Mouse (Mus musculus): ENCODE measurements around the gene Crct1. TPM values are rescaled to one million over a fixed set of nuclear protein-coding genes. Genes with fewer than 3 reads are reported as not detected.
A peak's percentile ranks its signal among the peaks of the same experiment; 100 is the strongest.

Gene Crct1
- total RNA-seq (2021), result not detected
- polyA plus RNA-seq (2012; rRNA removed), result not detected in 2 replicates
- long read RNA-seq, result 0 reads

DNA sequence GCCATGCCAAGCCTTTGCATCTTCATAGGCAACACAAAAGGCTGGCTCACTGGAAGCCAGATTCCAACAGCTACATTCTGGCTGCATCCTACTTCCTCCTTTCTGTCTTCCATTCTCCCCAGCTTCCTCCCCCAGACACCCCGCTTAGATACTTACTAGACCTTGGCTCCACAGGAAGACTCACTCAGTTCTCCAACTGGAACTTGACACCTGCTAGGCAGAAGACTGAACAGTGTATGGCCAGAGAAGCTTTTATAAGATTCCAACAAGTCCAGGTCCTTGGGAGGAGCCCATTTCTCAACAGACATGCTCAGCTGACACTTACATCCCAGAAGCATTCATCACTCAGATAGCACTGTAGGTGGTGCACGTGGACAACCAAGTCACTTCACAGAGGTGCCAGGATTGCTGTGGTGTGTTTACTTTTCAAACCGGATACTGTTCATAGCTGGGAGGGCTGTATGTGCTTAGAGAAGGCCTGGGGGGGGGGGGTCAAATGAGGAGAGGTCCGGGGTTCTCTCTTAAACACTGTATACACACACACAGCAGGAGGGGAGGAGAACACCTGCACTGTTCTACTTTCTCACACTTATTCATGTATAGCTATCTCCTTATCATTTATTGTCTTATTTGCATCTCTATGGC is at the start of gene Crct1:
Crct1 (minus strand) TSS at position 228 of the 645 bp plus-strand sequence.
- Histone ChIP-seq H3K27ac (no peak within 1 kb of the TSS), H3K4me1 (ENCODE audit: control insufficient read depth, insufficient read depth, low read length) (no peaks in the 10 kb centered on the region), H3K36me3 (ENCODE audit: control insufficient read depth, insufficient read depth, low read length) (no peaks in the 10 kb centered on the region), H3K9ac (ENCODE audit: low read depth, low read length) (no peak within 1 kb of the TSS), H3K4me3 (peak within 1 kb of the TSS; percentile 8; the same call in 1 of the 2 replicates), H3K27me3 (ENCODE audit: control insufficient read depth, insufficient read depth, low read length) (peaks cover 2% of the 10 kb centered on the region), H3K79me2 (replicated peaks; ENCODE audit: control insufficient read depth, insufficient read depth, low read length) (no peaks in the 10 kb centered on the region)
- WGBS, result 50% methylated on average over 4 of the region's 4 CpGs
- intact Hi-C loops (cut with DNase I), result no loop called here
- DNase-seq, result no peak
- TF ChIP-seq EP300 (IDR thresholded peaks at IDR 0.05; ENCODE audit: insufficient read depth, low read depth, low read length) (no peak), CTCF (IDR thresholded peaks at IDR 0.05) (no peak), POLR2A (IDR thresholded peaks at IDR 0.05; ENCODE audit: insufficient read depth, low read depth, low read length) (no peak)

DNA sequence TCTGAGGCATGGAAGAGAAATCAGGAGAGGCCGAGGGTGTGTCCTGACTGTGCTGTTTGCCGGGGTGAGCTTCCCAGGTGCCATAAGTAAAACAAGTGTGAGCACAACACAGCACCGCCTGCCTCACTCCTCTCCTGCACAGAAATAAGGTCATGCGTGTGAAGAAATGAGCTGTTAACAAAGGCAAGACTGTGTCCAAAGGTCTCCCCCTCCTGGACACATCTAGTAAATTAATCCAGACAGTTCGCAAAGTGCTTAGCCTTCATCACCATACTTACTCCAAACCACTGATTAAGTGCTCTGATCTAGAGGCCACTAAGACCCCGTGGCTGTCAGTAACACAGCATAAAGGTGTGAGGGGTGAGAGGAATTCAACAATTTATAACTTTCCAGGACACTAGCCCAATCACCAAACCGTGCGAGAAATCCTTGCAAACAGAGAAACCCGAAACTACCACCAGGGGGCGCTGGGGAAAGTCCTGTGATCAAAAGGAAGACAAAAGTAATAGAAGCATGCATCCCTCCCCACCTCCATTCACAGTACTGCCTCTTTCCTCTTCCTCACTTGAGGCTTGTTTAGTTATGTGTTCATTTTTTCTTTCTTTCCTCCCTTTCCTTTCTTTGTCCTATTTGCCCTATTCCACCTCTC is 37.5 kb upstream of the Crct1 start:
- no peak for DNase-seq
- H3K79me2 ChIP-seq (replicated peaks; ENCODE audit: control insufficient read depth, insufficient read depth, low read length), result no peaks in the 10 kb centered on the region
- no peaks in the 10 kb centered on the region for H3K36me3 ChIP-seq (ENCODE audit: control insufficient read depth, insufficient read depth, low read length)
- no peaks in the 10 kb centered on the region for H3K27me3 ChIP-seq (ENCODE audit: control insufficient read depth, insufficient read depth, low read length)
- intact Hi-C loops (cut with DNase I), result no loop called here
- no peak overlapping the region for H3K9ac ChIP-seq (ENCODE audit: low read depth, low read length)
- H3K4me1 ChIP-seq (ENCODE audit: control insufficient read depth, insufficient read depth, low read length), result no peaks in the 10 kb centered on the region
- H3K4me3 ChIP-seq, result no peak overlapping the region
- 53% methylated on average over 10 of the region's 10 CpGs for WGBS
- H3K27ac ChIP-seq, result no peak overlapping the region
- TF ChIP-seq POLR2A (IDR thresholded peaks at IDR 0.05; ENCODE audit: insufficient read depth, low read depth, low read length), result no peak
- TF ChIP-seq EP300 (IDR thresholded peaks at IDR 0.05; ENCODE audit: insufficient read depth, low read depth, low read length), result no peak
- TF ChIP-seq CTCF (IDR thresholded peaks at IDR 0.05), result peak; percentile 52

DNA sequence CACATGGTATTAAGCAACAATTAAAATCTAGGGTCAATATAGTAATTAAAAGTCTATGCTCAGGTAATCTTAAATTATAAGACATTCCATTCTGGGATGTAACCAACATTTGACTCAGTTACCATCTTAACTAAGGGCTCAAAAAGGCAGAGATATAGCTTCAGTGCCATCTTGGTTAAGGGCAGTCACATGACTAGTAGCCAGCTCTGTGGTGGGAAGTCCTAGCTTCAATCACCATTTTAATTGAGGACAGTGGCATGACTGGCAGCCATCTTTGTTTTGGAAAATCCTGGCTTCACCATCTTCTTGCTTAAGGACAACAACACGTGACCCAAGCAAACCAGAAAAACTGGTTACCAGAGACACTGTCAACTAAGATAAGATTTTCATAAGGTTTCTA is 34.7 kb upstream of the Crct1 start:
- Histone ChIP-seq H3K9ac (ENCODE audit: low read depth, low read length) (no peak overlapping the region), H3K79me2 (replicated peaks; ENCODE audit: control insufficient read depth, insufficient read depth, low read length) (no peaks in the 10 kb centered on the region), H3K36me3 (ENCODE audit: control insufficient read depth, insufficient read depth, low read length) (no peaks in the 10 kb centered on the region), H3K27me3 (ENCODE audit: control insufficient read depth, insufficient read depth, low read length) (no peaks in the 10 kb centered on the region), H3K4me1 (ENCODE audit: control insufficient read depth, insufficient read depth, low read length) (no peaks in the 10 kb centered on the region), H3K4me3 (no peak overlapping the region), H3K27ac (no peak overlapping the region)
- no peak for TF ChIP-seq CTCF (IDR thresholded peaks at IDR 0.05)
- no peak for TF ChIP-seq POLR2A (IDR thresholded peaks at IDR 0.05; ENCODE audit: insufficient read depth, low read depth, low read length)
- TF ChIP-seq EP300 (IDR thresholded peaks at IDR 0.05; ENCODE audit: insufficient read depth, low read depth, low read length), result no peak
- intact Hi-C loops (cut with DNase I), result no loop called here
- WGBS, result 78% methylated on average over 1 of the region's 1 CpGs
- no peak for DNase-seq

DNA sequence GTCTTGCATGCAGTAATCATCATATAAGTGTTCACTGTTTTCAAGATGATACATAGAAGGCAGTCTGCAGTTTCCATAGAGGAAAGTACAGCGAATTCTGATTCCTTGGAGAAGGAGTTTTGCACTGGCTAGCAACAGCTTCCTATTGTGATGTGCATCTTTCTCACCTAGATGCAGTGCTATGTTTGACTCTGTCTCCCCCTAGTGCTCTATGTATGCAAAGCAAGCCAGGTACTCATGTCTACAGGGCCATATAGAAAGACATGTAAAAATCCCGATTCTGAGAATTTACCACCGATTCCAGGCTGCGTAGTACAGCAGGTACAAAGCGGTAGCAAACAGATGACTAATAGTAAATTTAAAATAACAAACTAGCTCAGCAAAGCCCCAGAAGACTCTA is 16.0 kb upstream of the Crct1 start:
- H3K27ac ChIP-seq, result no peak overlapping the region
- H3K9ac ChIP-seq (ENCODE audit: low read depth, low read length), result no peak overlapping the region
- H3K4me1 ChIP-seq (ENCODE audit: control insufficient read depth, insufficient read depth, low read length), result no peaks in the 10 kb centered on the region
- WGBS, result 51% methylated on average over 5 of the region's 5 CpGs
- TF ChIP-seq CTCF (IDR thresholded peaks at IDR 0.05), result peak; percentile 68
- TF ChIP-seq POLR2A (IDR thresholded peaks at IDR 0.05; ENCODE audit: insufficient read depth, low read depth, low read length), result no peak
- no peak for TF ChIP-seq EP300 (IDR thresholded peaks at IDR 0.05; ENCODE audit: insufficient read depth, low read depth, low read length)
- intact Hi-C loops (cut with DNase I), result no loop called here
- no peak for DNase-seq
- H3K4me3 ChIP-seq, result no peak overlapping the region
- no peaks in the 10 kb centered on the region for H3K36me3 ChIP-seq (ENCODE audit: control insufficient read depth, insufficient read depth, low read length)
- no peaks in the 10 kb centered on the region for H3K27me3 ChIP-seq (ENCODE audit: control insufficient read depth, insufficient read depth, low read length)
- no peaks in the 10 kb centered on the region for H3K79me2 ChIP-seq (replicated peaks; ENCODE audit: control insufficient read depth, insufficient read depth, low read length)

DNA sequence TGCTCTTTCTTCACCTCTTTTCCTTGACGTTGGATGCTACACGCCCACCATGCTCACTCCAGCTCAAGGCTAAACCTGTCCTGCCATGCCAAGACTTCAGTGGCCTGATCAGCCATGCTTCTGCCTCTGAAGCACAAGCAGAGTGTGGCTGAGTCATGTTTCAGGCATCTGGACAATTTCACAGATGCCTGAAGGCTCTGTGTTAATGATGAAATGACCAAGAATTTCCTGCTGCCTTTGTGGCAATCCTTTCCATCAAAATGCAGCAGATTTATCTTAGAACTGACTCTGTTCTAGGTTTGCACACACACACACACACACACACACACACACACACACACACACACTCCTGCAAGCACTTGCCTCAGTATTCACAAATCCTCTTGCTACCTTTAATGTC is 10.0 kb upstream of the Crct1 start:
- intact Hi-C loops (cut with DNase I), result no loop called here
- Histone ChIP-seq H3K27ac (no peak overlapping the region), H3K36me3 (ENCODE audit: control insufficient read depth, insufficient read depth, low read length) (no peaks in the 10 kb centered on the region), H3K79me2 (replicated peaks; ENCODE audit: control insufficient read depth, insufficient read depth, low read length) (no peaks in the 10 kb centered on the region), H3K4me3 (no peak overlapping the region), H3K9ac (ENCODE audit: low read depth, low read length) (no peak overlapping the region), H3K27me3 (ENCODE audit: control insufficient read depth, insufficient read depth, low read length) (no peaks in the 10 kb centered on the region), H3K4me1 (ENCODE audit: control insufficient read depth, insufficient read depth, low read length) (no peaks in the 10 kb centered on the region)
- DNase-seq, result no peak
- TF ChIP-seq EP300 (IDR thresholded peaks at IDR 0.05; ENCODE audit: insufficient read depth, low read depth, low read length) (no peak), POLR2A (IDR thresholded peaks at IDR 0.05; ENCODE audit: insufficient read depth, low read depth, low read length) (no peak), CTCF (IDR thresholded peaks at IDR 0.05) (no peak)
- WGBS, result 49% methylated on average over 2 of the region's 2 CpGs
